Mouse (Mus musculus) brain, embryonic 14.5 days (tissue): ENCODE data around the gene Rarg.

Experiments used
- CTCF ChIP-seq: fragments of 200-500 bp; IDR thresholded peaks from 2 replicates; pipeline ENCODE4 v1.5.1; 2012; ENCODE audit warnings: inconsistent platforms, mild to moderate bottlenecking, moderate library complexity, borderline replicate concordance; ENCODE audit not compliant: insufficient read depth, insufficient read length; ENCODE audit errors: extremely low read depth
- POLR2A ChIP-seq: fragments of 200-500 bp; IDR thresholded peaks from 2 replicates; pipeline ENCODE4 v1.6.1; 2012; ENCODE audit warnings: mild to moderate bottlenecking, inconsistent platforms, borderline replicate concordance; ENCODE audit not compliant: poor library complexity, insufficient read depth, insufficient read length, severe bottlenecking; ENCODE audit errors: extremely low read depth

- no peak for TF ChIP-seq CTCF
- TF ChIP-seq POLR2A: no peak
Observed at GRCm38 (mm10) chr15:102256431-102257201, 701 bp downstream of the Rarg start.
